Comparison of ENCODE assay signal across 9 mouse cellular contexts in genomic region chr5:149526467-149526951, GRCm38 (mm10). TPM values are rescaled to one million over a fixed set of nuclear protein-coding genes. Genes with fewer than 3 reads are reported as not detected.
DNase-seq lines count a peak whose midpoint lies in the region; ATAC-seq and TF ChIP-seq lines count a peak whose summit lies in the region.
"Had no signal": no experiment of that assay in that cellular context is flagged by ENCODE, and none has a peak within 500 bp of the region (broad histone marks: within the 10 kb centered on the region; RNA-seq: fewer than 3 reads in every experiment).

No protein-coding gene starts in this region.

- H3K36me3 ChIP-seq in limb, embryonic 14.5 days (ENCODE audit: control insufficient read depth, insufficient read depth, low read length): no peaks in the 10 kb centered on the region
- no peaks in the 10 kb centered on the region for H3K36me3 ChIP-seq in limb, embryonic 10.5 days
- H3K36me3 ChIP-seq in forebrain, embryonic 13.5 days (ENCODE audit: poor library complexity, severe bottlenecking): no peaks in the 10 kb centered on the region
- H3K36me3 ChIP-seq in neural tube, embryonic 13.5 days: no peaks in the 10 kb centered on the region

- H3K4me1 ChIP-seq in limb, embryonic 14.5 days (ENCODE audit: control insufficient read depth, insufficient read depth, low read length): peaks cover 21% of the 10 kb centered on the region
- H3K4me1 ChIP-seq in limb, embryonic 10.5 days: peaks cover 18% of the 10 kb centered on the region
- H3K4me1 ChIP-seq in forebrain, embryonic 13.5 days: peaks cover 64% of the 10 kb centered on the region
- H3K4me1 ChIP-seq in neural tube, embryonic 13.5 days (replicated peaks): peaks cover 66% of the 10 kb centered on the region

- H3K27ac ChIP-seq in limb, embryonic 14.5 days (replicated peaks; ENCODE audit: low read depth, low read length): no peak overlapping the region
- H3K27ac ChIP-seq in limb, embryonic 10.5 days: no peak overlapping the region
- peak overlapping the region; percentile 94 for H3K27ac ChIP-seq in forebrain, embryonic 13.5 days
- peak overlapping the region; percentile 93 for H3K27ac ChIP-seq in neural tube, embryonic 13.5 days (replicated peaks)

- TF ChIP-seq POLR2A in limb, embryonic 14.5 days (IDR thresholded peaks at IDR 0.05; ENCODE audit: borderline replicate concordance, extremely low read depth, insufficient read depth, insufficient read length): no peak

- H3K27me3 ChIP-seq in limb, embryonic 14.5 days (ENCODE audit: control insufficient read depth, insufficient read depth, low read length): no peaks in the 10 kb centered on the region
- H3K27me3 ChIP-seq in limb, embryonic 10.5 days (ENCODE audit: low read depth, poor library complexity, severe bottlenecking): no peaks in the 10 kb centered on the region
- H3K27me3 ChIP-seq in forebrain, embryonic 13.5 days: no peaks in the 10 kb centered on the region
- no peaks in the 10 kb centered on the region for H3K27me3 ChIP-seq in neural tube, embryonic 13.5 days

- H3K4me3 ChIP-seq in limb, embryonic 14.5 days (replicated peaks; ENCODE audit: low read length): no peak overlapping the region
- no peak overlapping the region for H3K4me3 ChIP-seq in limb, embryonic 10.5 days
- no peak overlapping the region for H3K4me3 ChIP-seq in forebrain, embryonic 13.5 days
- no peak overlapping the region for H3K4me3 ChIP-seq in neural tube, embryonic 13.5 days

- no peaks in the 10 kb centered on the region for H3K9me3 ChIP-seq in limb, embryonic 14.5 days (ENCODE audit: control insufficient read depth, low read length)
- H3K9me3 ChIP-seq in limb, embryonic 10.5 days (replicated peaks): no peaks in the 10 kb centered on the region
- no peaks in the 10 kb centered on the region for H3K9me3 ChIP-seq in forebrain, embryonic 13.5 days (replicated peaks)
- no peaks in the 10 kb centered on the region for H3K9me3 ChIP-seq in neural tube, embryonic 13.5 days

- H3K4me2 ChIP-seq in limb, embryonic 14.5 days (replicated peaks; ENCODE audit: low read depth, low read length, severe bottlenecking): no peak overlapping the region
- H3K4me2 ChIP-seq in forebrain, embryonic 13.5 days: peak overlapping the region; percentile 23; the same call in 1 of the 2 replicates
- H3K4me2 ChIP-seq in neural tube, embryonic 13.5 days: peak overlapping the region; percentile 9; the same call in 1 of the 2 replicates

- peak; percentile 27 for DNase-seq in limb, embryonic 14.5 days (ENCODE audit: low spot score)
- DNase-seq in limb, embryonic 10.5 days (ENCODE audit: low spot score): no peak
- DNase-seq in NIH3T3 (ENCODE audit: low read depth): peak; percentile 85
- DNase-seq in heart, postnatal 4 days: peak; percentile 60
- DNase-seq in layer of hippocampus, adult 8-10 months (ENCODE audit: low spot score in 2 of 2): peak; percentile 48 to 59
- DNase-seq in urinary bladder, adult 18-20 months (ENCODE audit: low spot score in 2 of 2): no peak

- ATAC-seq in limb, embryonic 14.5 days (ENCODE audit: low FRiP score, low read depth): no peak
- no peak for ATAC-seq in forebrain, embryonic 13.5 days
- no peak for ATAC-seq in neural tube, embryonic 13.5 days (ENCODE audit: low read depth)

- no peak overlapping the region for H3K9ac ChIP-seq in limb, embryonic 14.5 days (ENCODE audit: low read depth, low read length, severe bottlenecking)
- no peak overlapping the region for H3K9ac ChIP-seq in forebrain, embryonic 13.5 days
- H3K9ac ChIP-seq in neural tube, embryonic 13.5 days: no peak overlapping the region

- 58% methylated on average over 10 of the region's 10 CpGs for WGBS in limb, embryonic 14.5 days
- 60% methylated on average over 10 of the region's 10 CpGs for whole genome bisulfite sequencing in limb, embryonic 10.5 days
- WGBS in forebrain, embryonic 13.5 days: 34% methylated on average over 10 of the region's 10 CpGs
- WGBS in neural tube, embryonic 13.5 days: 37% methylated on average over 10 of the region's 10 CpGs

RNA-seq across cellular contexts. Expression of gene Wdr95, which starts 2.0 kb away (rescaled TPM):
- polyA plus RNA-seq in limb, embryonic 14.5 days (2012; rRNA removed): 0.18 and 0.41 TPM in 2 replicates
- polyA plus RNA-seq in limb, embryonic 14.5 days (2014; fragmentation: Nextera tagmentation; extraction: Ambion mirVana): 0.07 and 0.15 TPM in 2 replicates
- polyA plus RNA-seq in limb, embryonic 10.5 days (2016; fragmentation: Nextera tagmentation; extraction: Ambion mirVana): not detected in 2 replicates
- polyA plus RNA-seq in forebrain, embryonic 13.5 days (2015; fragmentation: Nextera tagmentation; extraction: Ambion mirVana): 0.41 and 0.68 TPM in 2 replicates
- total RNA-seq in heart, postnatal 4 days (2021): under 1 TPM in 1 of 2 experiments, not detected in 1; 0.14 TPM
- total RNA-seq in layer of hippocampus, adult 8-10 months (2022): under 1 TPM; 0.18 to 0.90 (median 0.44) TPM
- polyA plus RNA-seq in neural tube, embryonic 13.5 days (2015; fragmentation: Nextera tagmentation; extraction: Ambion mirVana): 0.60 and 0.96 TPM in 2 replicates
- total RNA-seq: liver, adult 2 months had no signal
- polyA plus RNA-seq: liver, adult 2 months had no signal

Comparison
In these comparisons a context has a peak if more than half of its experiments do, and no peak if none do; other contexts are left out.
1. DNase-seq: peak in limb, embryonic 14.5 days (single experiment), NIH3T3 (single experiment), heart, postnatal 4 days (single experiment) and layer of hippocampus, adult 8-10 months (2 of 2); none in limb, embryonic 10.5 days (single experiment) and urinary bladder, adult 18-20 months (0 of 2).
2. H3K27ac ChIP-seq: peak in forebrain, embryonic 13.5 days (single experiment) and neural tube, embryonic 13.5 days (single experiment); none in limb, embryonic 14.5 days (single experiment) and limb, embryonic 10.5 days (single experiment).